Mouse (Mus musculus) hindbrain, embryonic 14.5 days (tissue): Measurements from ENCODE around the gene Tcf7. TPM values are rescaled to one million over a fixed set of nuclear protein-coding genes. Genes with fewer than 3 reads are reported as not detected.
A peak's percentile ranks its signal among the peaks of the same experiment; 100 is the strongest.
"Not testable (repeated sequence)": the region's sequence is repeated elsewhere in the genome, so short reads cannot be mapped to it uniquely, and the experiment has no call there.

Experiments used
- ATAC-seq: fragments of 200-750 bp; cut with Nextera tagmentation; 2 replicates; pipeline ENCODE4 v1.8.0; 2017; ENCODE audit warnings: moderate number of reproducible peaks, mild to moderate bottlenecking, moderate TSS enrichment, moderate library complexity; ENCODE audit not compliant: low FRiP score
- DNase-seq: peaks from one replicate; pipeline ENCODE4 v3.0.0-alpha.2; 2015; ENCODE audit warnings: low spot score
- H3K27ac ChIP-seq: fragments of 300-500 bp; sonication (generic); 2 replicates; pipeline ENCODE4 v1.5.1; 2014; ENCODE audit warnings: mild to moderate bottlenecking, moderate library complexity
- H3K27me3 ChIP-seq: fragments of 300-500 bp; sonication (generic); 2 replicates; pipeline ENCODE4 v1.6.1; 2014; ENCODE audit warnings: mild to moderate bottlenecking, low read length, mixed read lengths; ENCODE audit not compliant: control insufficient read depth, insufficient read depth
- H3K36me3 ChIP-seq: fragments of 300-500 bp; sonication (generic); replicated peaks from 2 replicates; pipeline ENCODE4 v1.6.1; 2014; ENCODE audit not compliant: control insufficient read depth, insufficient read depth
- H3K4me1 ChIP-seq: fragments of 300-500 bp; sonication (generic); replicated peaks from 2 replicates; pipeline ENCODE4 v1.6.1; 2014; ENCODE audit warnings: antibody characterized with exemption, low read length, mixed read lengths; ENCODE audit not compliant: control insufficient read depth, insufficient read depth
- H3K4me2 ChIP-seq: fragments of 300-500 bp; sonication (generic); replicated peaks from 2 replicates; pipeline ENCODE4 v1.6.1; 2014; ENCODE audit warnings: mild to moderate bottlenecking, moderate library complexity
- H3K4me3 ChIP-seq: fragments of 300-500 bp; sonication (generic); replicated peaks from 2 replicates; pipeline ENCODE4 v1.5.1; 2014; ENCODE audit warnings: mild to moderate bottlenecking, low read length
- H3K9ac ChIP-seq: fragments of 300-500 bp; sonication (generic); 2 replicates; pipeline ENCODE4 v1.6.1; 2014
- H3K9me3 ChIP-seq: fragments of 300-500 bp; sonication (generic); 2 replicates; pipeline ENCODE4 v1.6.1; 2016; ENCODE audit warnings: low read length; ENCODE audit not compliant: control insufficient read depth
- WGBS: fragments of 180-500 bp; shearing (Covaris S2); extraction: QIAGEN DNeasy Blood & Tissue Kit; methylation state at CpG from one replicate; pipeline ENCODE4 v1.1.7; 2014; 5-methylcytosine and 5-hydroxymethylcytosine counted together
- polyA plus RNA-seq: library from polyadenylated mRNA; unstranded; fragments of >200 nt; fragmentation: Nextera tagmentation; extraction: Ambion mirVana; gene quantifications from 2 replicates; pipeline ENCODE4 v1.2.1, GENCODE M21; 2014

The Tcf7 gene
- polyA plus RNA-seq, 1 experiment from 2014 or later = 6.9 TPM

GRCm38 (mm10) chr11:52225986-52226599 is 56.7 kb downstream of the Tcf7 start:
- peaks cover 7% of the 10 kb centered on the region; the same call in 1 of the 2 replicates for H3K4me1 ChIP-seq
- DNase-seq = no peak
- no peaks in the 10 kb centered on the region for H3K27me3 ChIP-seq
- H3K4me3 ChIP-seq = no peak overlapping the region
- H3K9me3 ChIP-seq = no peaks in the 10 kb centered on the region
- no peak overlapping the region for H3K27ac ChIP-seq
- no peak overlapping the region for H3K4me2 ChIP-seq
- no peak overlapping the region for H3K9ac ChIP-seq
- no peaks in the 10 kb centered on the region for H3K36me3 ChIP-seq
- WGBS = 64% methylated on average over 3 of the region's 3 CpGs
- no peak for ATAC-seq

GRCm38 (mm10) chr11:52223968-52224682 is 58.7 kb downstream of the Tcf7 start:
- no peak for ATAC-seq
- H3K4me2 ChIP-seq = no peak overlapping the region
- no peak overlapping the region for H3K9ac ChIP-seq

GRCm38 (mm10) chr11:52222891-52223290 is 59.9 kb downstream of the Tcf7 start:
- Histone ChIP-seq H3K4me1 (no peaks in the 10 kb centered on the region), H3K9ac (no peak overlapping the region), H3K4me3 (no peak overlapping the region), H3K36me3 (no peaks in the 10 kb centered on the region), H3K27me3 (no peaks in the 10 kb centered on the region), H3K4me2 (no peak overlapping the region), H3K9me3 (no peaks in the 10 kb centered on the region), H3K27ac (no peak overlapping the region)
- no peak for ATAC-seq
- WGBS = 74% methylated on average over 6 of the region's 6 CpGs
- DNase-seq = no peak

More at GRCm38 (mm10) chr11:52223968-52224682, 58.7 kb downstream of the Tcf7 start:
- no peaks in the 10 kb centered on the region for H3K4me1 ChIP-seq
- H3K27ac ChIP-seq = no peak overlapping the region
- H3K36me3 ChIP-seq = no peaks in the 10 kb centered on the region
- 22% methylated on average over 19 of the region's 19 CpGs for WGBS
- H3K27me3 ChIP-seq = no peaks in the 10 kb centered on the region
- no peak for DNase-seq
- no peaks in the 10 kb centered on the region for H3K9me3 ChIP-seq
- H3K4me3 ChIP-seq = no peak overlapping the region

- 86% methylated on average over 6 of the region's 6 CpGs for WGBS
- not testable (repeated sequence) for H3K9me3 ChIP-seq, ATAC-seq, DNase-seq, H3K36me3 ChIP-seq, H3K27ac ChIP-seq, H3K4me3 ChIP-seq, H3K4me2 ChIP-seq, H3K4me1 ChIP-seq, H3K27me3 ChIP-seq, H3K9ac ChIP-seq
Observed at GRCm38 (mm10) chr11:52221921-52222320, 60.9 kb downstream of the Tcf7 start.

- DNase-seq = peak; percentile 75
- Histone ChIP-seq H3K9ac (no peak overlapping the region), H3K4me2 (0 out of 2 replicates have a peak overlapping the region, but pooled peaks have one; percentile 1), H3K27me3 (no peaks in the 10 kb centered on the region), H3K36me3 (no peaks in the 10 kb centered on the region), H3K27ac (no peak overlapping the region), H3K4me3 (no peak overlapping the region), H3K9me3 (no peaks in the 10 kb centered on the region), H3K4me1 (no peaks in the 10 kb centered on the region)
- WGBS = 5% methylated on average over 4 of the region's 4 CpGs
- ATAC-seq = peak; percentile 14; the same call in 1 of the 2 replicates
Observed at GRCm38 (mm10) chr11:52220282-52220681, 62.5 kb downstream of the Tcf7 start.

GRCm38 (mm10) chr11:52213887-52214286 is 68.9 kb downstream of the Tcf7 start, which contains the start of gene Olfr1371:
TSS of gene Olfr1371 (minus strand) at chr11:52213987.
- no peaks in the 10 kb centered on the region for H3K27me3 ChIP-seq
- no peak within 1 kb of the TSS for H3K27ac ChIP-seq
- no peak for ATAC-seq
- no peak within 1 kb of the TSS for H3K4me3 ChIP-seq
- H3K36me3 ChIP-seq = no peaks in the 10 kb centered on the region
- H3K9ac ChIP-seq = no peak within 1 kb of the TSS
- H3K4me2 ChIP-seq = no peak within 1 kb of the TSS
- no peaks in the 10 kb centered on the region for H3K4me1 ChIP-seq
- no peaks in the 10 kb centered on the region for H3K9me3 ChIP-seq
- no peak for DNase-seq

Other genes with a start within 250 kb of the Tcf7 start
- gene Ppp2ca, start 184.3 kb downstream of the Tcf7 start, polyA plus RNA-seq = 165 and 180 TPM in 2 replicates
- not detected in 2 replicates for gene Olfr1373, start 137.5 kb downstream of the Tcf7 start, polyA plus RNA-seq
- not detected in 2 replicates for gene Olfr1371, start 69.0 kb downstream of the Tcf7 start, polyA plus RNA-seq
- gene Skp1a, start 51.0 kb downstream of the Tcf7 start, polyA plus RNA-seq = 1,059 and 1,060 TPM in 2 replicates
- 295 and 334 TPM in 2 replicates for gene Vdac1, start 77.8 kb upstream of the Tcf7 start, polyA plus RNA-seq
- gene 9530068E07Rik, start 113.4 kb upstream of the Tcf7 start, polyA plus RNA-seq = 138 and 152 TPM in 2 replicates